Mouse (Mus musculus) mature B cell (primary cell): ENCODE measurements around the gene Nos2.
"Not testable (repeated sequence)": the region's sequence is repeated elsewhere in the genome, so short reads cannot be mapped to it uniquely, and the experiment has no call there.

Experiments used
- in situ Hi-C: fragments of 300-500 bp; cut with MboI; formaldehyde crosslinking; loops from 2 replicates; pipeline ENCODE4 v1.14.3; 2019

Nos2 gene

GRCm38 (mm10) chr11:78989206-78989605, 68.6 kb downstream of the Nos2 start:
- in situ Hi-C loops, result not testable (repeated sequence)

GRCm38 (mm10) chr11:78990096-78990495, 69.5 kb downstream of the Nos2 start:
- in situ Hi-C loops, result no loop called here

- in situ Hi-C loops, result not testable (repeated sequence)
Observed at GRCm38 (mm10) chr11:78990875-78991543, 70.4 kb downstream of the Nos2 start.

- in situ Hi-C loops, result no loop called here
Observed at GRCm38 (mm10) chr11:78999118-78999517, 78.5 kb downstream of the Nos2 start.

GRCm38 (mm10) chr11:79001871-79002270, 81.3 kb downstream of the Nos2 start:
- in situ Hi-C loops, result no loop called here

- in situ Hi-C loops, result no loop called here
Observed at GRCm38 (mm10) chr11:79002551-79002951, 82.0 kb downstream of the Nos2 start.

- in situ Hi-C loops, result no loop called here
Observed at GRCm38 (mm10) chr11:79003053-79003768, 82.6 kb downstream of the Nos2 start.

- in situ Hi-C loops, result no loop called here
Observed at GRCm38 (mm10) chr11:79003769-79004638, 83.4 kb downstream of the Nos2 start.

- in situ Hi-C loops, result no loop called here
Observed at GRCm38 (mm10) chr11:79005578-79006394, 85.2 kb downstream of the Nos2 start.

- in situ Hi-C loops, result no loop called here
Observed at GRCm38 (mm10) chr11:79006417-79006816, 85.8 kb downstream of the Nos2 start.

- in situ Hi-C loops, result not testable (repeated sequence)
Observed at GRCm38 (mm10) chr11:79007356-79007755, 86.8 kb downstream of the Nos2 start.

GRCm38 (mm10) chr11:79008007-79008775, 87.6 kb downstream of the Nos2 start:
- in situ Hi-C loops, result no loop called here

- in situ Hi-C loops, result no loop called here
Observed at GRCm38 (mm10) chr11:79008891-79009290, 88.3 kb downstream of the Nos2 start.
